In the genomic region with DNA sequence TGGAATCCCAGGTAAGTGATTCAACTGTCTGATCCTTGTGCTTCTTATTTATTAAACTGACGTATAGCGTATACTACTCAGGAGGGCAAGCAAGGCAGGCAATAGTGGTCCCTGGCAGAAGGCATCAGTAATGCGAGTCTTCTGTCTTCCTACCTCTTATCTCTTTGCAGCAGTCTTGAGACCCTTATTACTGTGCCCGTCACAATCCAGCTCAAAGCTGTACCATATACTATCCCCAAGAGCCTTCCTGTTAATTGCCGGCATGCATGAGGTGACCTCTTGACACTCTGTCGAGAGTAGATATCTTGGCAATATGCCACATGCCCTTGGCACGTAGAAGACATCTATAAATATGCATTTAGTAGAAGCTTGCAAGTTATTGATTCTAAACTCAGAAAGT, we compare ENCODE assay signal across 14 mouse cellular contexts.
DNase-seq lines count a peak whose midpoint lies in the region; ATAC-seq lines count a peak whose summit lies in the region.
"Had no signal": no experiment of that assay in that cellular context is flagged by ENCODE, and none has a peak within 500 bp of the region (broad histone marks: within the 10 kb centered on the region; RNA-seq: fewer than 3 reads in every experiment).

No protein-coding gene starts in this region.

- no peaks in the 10 kb centered on the region for H3K36me3 ChIP-seq in heart, embryonic 12.5 days
- H3K36me3 ChIP-seq in neural tube, embryonic 13.5 days: no peaks in the 10 kb centered on the region
- no peaks in the 10 kb centered on the region for H3K36me3 ChIP-seq in liver, embryonic 11.5 days (ENCODE audit: control insufficient read depth, insufficient read depth, low read length)
- H3K36me3 ChIP-seq: limb, embryonic 10.5 days; liver, embryonic 13.5 days; neural tube, embryonic 12.5 days had no signal

- intact Hi-C loops in heart, postnatal 10 days (cut with DNase I): no loop called here

- H3K9me3 ChIP-seq in heart, embryonic 12.5 days (replicated peaks): 0 out of 2 replicates have a peak, but pooled peaks cover 5% of the 10 kb centered on the region
- no peaks in the 10 kb centered on the region for H3K9me3 ChIP-seq in neural tube, embryonic 13.5 days
- no peaks in the 10 kb centered on the region for H3K9me3 ChIP-seq in liver, embryonic 11.5 days (ENCODE audit: control insufficient read depth, low read length)
- H3K9me3 ChIP-seq: limb, embryonic 10.5 days; liver, embryonic 13.5 days had no signal

- H3K9ac ChIP-seq in heart, embryonic 12.5 days: no peak overlapping the region
- H3K9ac ChIP-seq in neural tube, embryonic 13.5 days: no peak overlapping the region
- H3K9ac ChIP-seq in liver, embryonic 11.5 days (ENCODE audit: low read depth, low read length): no peak overlapping the region
- H3K9ac ChIP-seq: liver, embryonic 13.5 days; neural tube, embryonic 12.5 days had no signal

- peaks cover 56% of the 10 kb centered on the region for H3K4me1 ChIP-seq in heart, embryonic 12.5 days (replicated peaks)
- H3K4me1 ChIP-seq in neural tube, embryonic 13.5 days (replicated peaks): peaks cover 35% of the 10 kb centered on the region
- H3K4me1 ChIP-seq in liver, embryonic 11.5 days (replicated peaks; ENCODE audit: control insufficient read depth, insufficient read depth, low read length): peaks cover 4% of the 10 kb centered on the region; the same call in 1 of the 2 replicates

- WGBS in heart, embryonic 12.5 days: 31% methylated on average over 7 of the region's 7 CpGs
- WGBS in neural tube, embryonic 13.5 days: 49% methylated on average over 7 of the region's 7 CpGs
- WGBS in liver, embryonic 11.5 days: 52% methylated on average over 7 of the region's 7 CpGs

- no peaks in the 10 kb centered on the region for H3K27me3 ChIP-seq in heart, embryonic 12.5 days (replicated peaks)
- no peaks in the 10 kb centered on the region for H3K27me3 ChIP-seq in neural tube, embryonic 13.5 days
- H3K27me3 ChIP-seq in liver, embryonic 11.5 days (replicated peaks; ENCODE audit: control insufficient read depth, insufficient read depth, low read length): no peaks in the 10 kb centered on the region
- H3K27me3 ChIP-seq: liver, embryonic 13.5 days; neural tube, embryonic 12.5 days had no signal

- no peak for DNase-seq in heart, postnatal 10 days
- DNase-seq in neural tube, embryonic 10.5 days (ENCODE audit: extremely low spot score, low spot score): no peak
- DNase-seq in liver, embryonic 11.5 days (ENCODE audit: low spot score): no peak
- DNase-seq in ovary, postnatal 36 days (ENCODE audit: low spot score): no peak
- DNase-seq: cerebellum, postnatal 14 days; kidney, adult 9 months; liver, embryonic 13.5 days; thymus, adult 2 months had no signal

- ATAC-seq in heart, embryonic 12.5 days (ENCODE audit: insufficient number of reproducible peaks, low FRiP score): no peak
- ATAC-seq in neural tube, embryonic 13.5 days (ENCODE audit: low read depth): peak; percentile 32; the same call in 1 of the 2 replicates
- peak; percentile 22; the same call in 1 of the 2 replicates for ATAC-seq in megakaryocyte progenitor cell, adult 5-6 weeks (replicated peaks; ENCODE audit: poor library complexity)
- no peak for ATAC-seq in liver, embryonic 11.5 days (replicated peaks; ENCODE audit: low FRiP score)
- ATAC-seq: lung, postnatal 0 days had no signal

- peak overlapping the region; percentile 38; the same call in 1 of the 2 replicates for H3K4me2 ChIP-seq in heart, embryonic 12.5 days
- H3K4me2 ChIP-seq in neural tube, embryonic 13.5 days: no peak overlapping the region
- no peak overlapping the region for H3K4me2 ChIP-seq in liver, embryonic 11.5 days
- H3K4me2 ChIP-seq: liver, embryonic 13.5 days; neural tube, embryonic 12.5 days had no signal

- peak overlapping the region; percentile 79 for H3K27ac ChIP-seq in heart, embryonic 12.5 days (ENCODE audit: poor library complexity, severe bottlenecking)
- peak overlapping the region; percentile 63 for H3K27ac ChIP-seq in neural tube, embryonic 13.5 days (replicated peaks)
- H3K27ac ChIP-seq in liver, embryonic 11.5 days (ENCODE audit: low read depth, low read length): no peak overlapping the region
- H3K27ac ChIP-seq: liver, embryonic 13.5 days; neural tube, embryonic 12.5 days had no signal

- H3K4me3 ChIP-seq in heart, embryonic 12.5 days: no peak overlapping the region
- no peak overlapping the region for H3K4me3 ChIP-seq in neural tube, embryonic 13.5 days
- H3K4me3 ChIP-seq in liver, embryonic 11.5 days (ENCODE audit: low read depth, low read length): no peak overlapping the region
- H3K4me3 ChIP-seq: limb, embryonic 10.5 days; liver, embryonic 13.5 days; neural tube, embryonic 12.5 days had no signal

Comparison
In these comparisons a context has a peak if more than half of its experiments do, and no peak if none do; other contexts are left out.
1. ATAC-seq: peak in neural tube, embryonic 13.5 days (single experiment) and megakaryocyte progenitor cell, adult 5-6 weeks (single experiment); none in heart, embryonic 12.5 days (single experiment) and liver, embryonic 11.5 days (single experiment).